Mouse (Mus musculus) urinary bladder, postnatal 4 days (tissue): Measurements from ENCODE around the gene Runx2.

ENCODE experiments used
- DNase-seq, 2 experiments: peaks; one replicate each; pipeline ENCODE4 v3.0.0; 2021 to 2022; ENCODE audit warnings: low spot score in 2 of 2

The Runx2 gene

DNA sequence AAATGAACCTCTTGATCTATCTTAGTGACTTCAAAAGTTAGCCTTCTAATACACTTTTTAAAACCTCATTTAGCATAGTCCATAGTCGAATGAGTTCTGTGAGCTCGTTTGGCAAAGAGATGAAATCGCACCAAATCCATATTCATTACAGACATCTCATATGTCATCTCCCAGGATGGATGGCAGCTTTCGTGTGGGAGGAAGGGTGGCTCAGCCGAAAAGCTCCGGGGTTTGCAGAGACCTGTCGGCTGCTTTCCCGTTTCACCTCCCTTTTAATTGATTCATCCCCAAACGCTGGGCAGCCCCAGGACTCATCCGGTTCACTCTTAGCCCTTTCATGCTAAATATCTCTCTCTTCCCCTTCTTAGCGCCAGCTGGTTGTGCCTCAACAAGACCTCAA lies 275.7 kb downstream of the Runx2 start:
- no peak for DNase-seq

DNA sequence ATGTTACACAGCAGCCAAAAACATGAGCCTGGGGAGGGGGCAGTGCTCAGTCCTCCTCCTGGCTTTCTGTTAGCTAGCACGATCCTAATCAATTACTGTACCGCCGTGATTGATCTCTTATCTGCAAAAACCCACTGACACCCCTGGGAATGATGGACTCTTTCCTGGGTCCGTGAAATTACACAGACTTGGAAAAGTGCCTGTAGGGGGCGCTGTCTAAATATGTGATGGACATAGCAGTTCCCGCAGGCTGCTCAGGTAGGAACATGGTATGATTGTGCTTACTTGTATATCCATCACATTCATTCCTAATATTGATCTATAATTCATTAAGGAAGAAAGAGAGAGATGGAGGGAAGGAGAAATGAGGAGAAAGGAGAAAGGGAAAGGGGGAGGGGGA lies 284.6 kb downstream of the Runx2 start:
- no peak for DNase-seq

DNA sequence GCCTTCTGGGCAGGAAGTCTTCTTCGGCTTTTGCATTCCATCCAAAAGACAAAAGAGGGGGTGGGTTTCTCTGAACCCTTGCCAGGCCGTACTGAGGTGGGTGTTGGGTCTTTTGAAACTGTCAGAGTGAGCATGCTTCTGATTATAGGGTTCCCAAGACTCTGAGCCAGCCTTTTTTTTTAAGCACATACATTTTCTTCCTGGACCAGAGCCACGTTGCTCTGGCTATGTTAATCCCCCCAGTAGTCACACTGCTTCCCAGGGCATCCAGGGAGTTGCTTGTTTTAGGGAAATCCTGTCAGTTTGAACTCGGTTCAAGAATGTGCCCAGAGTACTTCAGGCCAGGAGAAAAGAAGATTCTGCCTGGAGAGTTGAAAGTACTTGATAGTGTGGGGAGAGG lies 286.0 kb downstream of the Runx2 start:
- DNase-seq = no peak

DNA sequence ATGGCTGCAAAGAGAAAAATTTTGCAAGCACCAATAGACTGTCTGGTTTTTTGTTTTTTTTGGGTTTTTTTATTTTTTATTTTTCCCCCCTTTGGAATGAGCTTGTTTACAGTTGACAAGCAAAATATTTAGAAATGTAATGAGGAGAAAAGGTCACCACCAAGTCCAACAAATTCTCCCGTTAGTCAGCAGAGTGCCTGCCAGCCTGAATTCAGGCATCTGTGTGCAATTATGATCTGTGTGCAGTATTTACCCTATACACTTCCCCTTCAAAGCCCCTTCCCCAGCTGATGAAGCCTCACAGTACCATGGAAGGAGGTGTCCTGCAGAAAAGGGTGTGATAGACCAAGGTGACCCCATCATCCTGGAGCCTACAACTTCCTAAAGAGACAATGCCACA lies 290.5 kb downstream of the Runx2 start:
- no peak for DNase-seq

DNA sequence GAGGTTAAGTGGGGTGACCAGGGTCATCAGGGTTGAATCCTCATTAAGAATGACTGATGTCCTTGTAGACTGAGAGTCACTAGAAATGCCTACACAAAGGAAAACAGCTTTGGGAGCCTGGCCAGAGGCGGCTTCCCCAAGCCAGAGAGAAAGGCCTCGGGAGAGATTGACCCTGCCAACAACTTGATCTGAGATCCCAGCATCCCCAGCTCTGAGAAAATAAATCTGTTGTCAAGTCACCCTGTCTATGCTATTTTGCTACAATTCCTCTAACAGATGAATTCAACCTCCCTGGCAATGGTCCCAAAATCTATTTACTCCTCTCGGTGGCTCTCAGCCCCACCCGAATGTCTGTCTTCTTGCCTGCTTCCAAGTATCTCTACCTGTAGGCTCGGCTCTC lies 291.7 kb downstream of the Runx2 start:
- DNase-seq = no peak

DNA sequence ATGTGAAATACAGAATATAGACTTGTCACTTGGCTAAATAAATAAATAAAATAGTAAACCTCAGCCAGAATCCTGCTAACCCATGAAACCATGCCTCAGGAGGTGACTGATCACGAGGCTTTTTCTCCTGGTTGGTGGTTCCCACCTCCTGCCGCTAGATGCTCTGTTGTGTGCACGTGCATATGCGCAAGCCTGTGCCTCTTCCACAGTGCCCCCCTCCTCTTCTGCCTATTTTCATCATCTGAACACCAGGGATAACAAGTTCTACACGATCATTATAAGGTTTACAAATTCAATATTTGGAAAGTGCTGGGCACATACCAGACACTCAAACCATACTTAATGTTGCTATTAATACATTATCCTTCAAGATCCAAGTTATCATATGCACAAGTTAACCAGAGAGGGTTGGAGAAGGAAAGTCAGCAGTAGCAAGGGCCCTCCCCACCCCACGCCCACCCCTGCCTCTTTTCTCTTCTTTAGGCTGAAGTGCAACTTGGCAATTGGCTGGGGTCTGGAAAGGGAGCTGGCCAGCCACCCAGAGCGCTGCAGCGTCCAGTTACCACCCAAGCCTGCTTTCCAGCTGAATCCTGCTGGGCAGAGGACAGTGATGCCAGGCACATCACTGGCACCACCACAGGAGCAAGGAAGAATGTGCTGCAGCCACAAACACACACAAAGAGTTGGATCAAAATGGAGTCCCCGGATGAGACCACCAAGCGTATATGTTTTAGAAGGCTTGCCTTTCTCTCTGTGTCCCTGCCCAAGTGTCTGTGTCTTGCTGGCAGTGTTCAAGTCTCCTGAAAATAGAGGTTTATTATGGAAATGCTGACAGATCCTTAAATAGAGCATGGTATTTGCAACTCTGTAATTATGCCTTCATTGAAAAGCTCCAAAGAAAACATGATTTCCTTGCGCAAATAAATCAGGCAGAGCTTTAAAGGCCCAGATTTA lies 294.2 kb downstream of the Runx2 start:
- DNase-seq = no peak

DNA sequence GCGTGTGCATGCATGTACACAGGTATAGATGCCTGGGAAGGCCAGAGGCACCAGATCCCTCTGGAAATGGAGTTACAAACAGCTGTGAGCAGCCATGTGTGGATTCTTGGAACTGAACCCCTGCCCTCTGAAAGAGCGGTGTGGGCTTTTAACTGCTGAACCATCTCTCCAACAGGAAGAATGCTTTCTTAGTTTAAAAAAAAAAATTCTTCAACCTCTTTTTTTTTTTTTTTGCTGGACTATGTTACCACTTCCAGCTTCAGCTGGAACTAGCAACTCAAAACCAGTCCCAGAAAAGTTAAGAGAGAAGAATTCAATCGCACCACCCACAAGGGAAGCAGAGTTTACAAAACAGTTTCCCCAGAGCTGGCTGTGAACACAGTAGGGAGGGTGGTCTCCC lies 295.2 kb downstream of the Runx2 start:
- DNase-seq = no peak

DNA sequence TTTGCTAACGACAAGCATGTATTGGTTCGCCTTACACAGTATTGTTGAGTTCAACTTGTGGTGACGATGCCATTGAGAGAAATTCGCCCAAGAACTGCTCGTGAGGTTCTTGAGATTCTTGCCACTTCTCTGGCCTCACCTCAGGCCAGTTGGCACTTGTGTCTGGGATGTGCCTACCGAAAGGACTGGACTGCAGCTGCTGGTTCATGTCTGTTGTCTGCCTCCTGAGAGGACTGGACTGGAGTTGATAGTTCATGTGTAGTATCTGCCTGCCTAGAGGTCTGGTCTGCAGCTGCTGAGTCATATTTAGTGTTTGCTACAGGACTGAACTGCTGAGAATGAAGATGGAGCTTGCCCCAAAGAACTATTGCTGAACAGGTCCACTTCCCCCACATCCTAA lies 296.4 kb downstream of the Runx2 start:
- no peak for DNase-seq

DNA sequence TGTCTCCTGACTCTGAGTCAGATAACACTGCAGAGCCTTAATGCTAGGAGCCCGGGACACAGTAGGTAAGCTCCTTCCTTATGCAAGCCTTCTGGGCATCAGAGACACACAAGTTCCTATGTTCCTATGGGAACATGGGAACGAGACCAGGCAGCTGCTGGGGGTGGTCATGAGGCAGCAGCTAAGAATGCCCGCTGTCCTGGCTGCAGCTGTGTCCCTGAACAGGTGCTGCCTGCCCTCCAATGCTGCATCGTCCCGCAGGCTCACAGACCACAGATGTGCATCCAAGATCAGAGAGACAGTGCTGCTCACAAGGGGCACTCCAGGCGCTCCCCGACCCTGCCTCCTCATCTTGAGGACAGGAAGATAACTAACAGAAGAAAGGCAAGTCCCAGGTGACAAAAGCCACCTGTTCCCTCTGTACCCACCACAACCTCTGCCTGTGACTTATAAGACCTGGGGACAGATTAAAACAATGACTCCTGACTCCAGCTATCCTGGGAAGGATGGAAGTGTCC lies 306.3 kb downstream of the Runx2 start:
- no peak for DNase-seq

DNA sequence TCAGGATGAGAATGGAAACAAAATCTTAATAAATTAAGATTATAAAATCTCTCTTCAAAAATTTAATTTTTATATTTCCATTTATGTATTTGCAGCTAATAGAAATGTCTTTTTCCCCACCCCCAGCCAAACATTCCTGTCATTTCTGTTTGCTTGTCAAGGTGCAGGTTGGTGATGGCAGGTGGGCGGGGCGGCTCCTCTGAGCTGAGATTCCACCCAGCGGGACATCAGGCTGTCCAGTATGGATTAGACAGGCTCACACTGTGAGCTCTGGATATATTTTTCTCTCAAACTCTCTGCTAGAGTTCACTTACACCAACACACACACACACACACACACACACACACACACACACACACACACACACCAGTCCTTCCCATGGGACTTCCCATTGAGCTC lies 306.9 kb downstream of the Runx2 start:
- DNase-seq = no peak

DNA sequence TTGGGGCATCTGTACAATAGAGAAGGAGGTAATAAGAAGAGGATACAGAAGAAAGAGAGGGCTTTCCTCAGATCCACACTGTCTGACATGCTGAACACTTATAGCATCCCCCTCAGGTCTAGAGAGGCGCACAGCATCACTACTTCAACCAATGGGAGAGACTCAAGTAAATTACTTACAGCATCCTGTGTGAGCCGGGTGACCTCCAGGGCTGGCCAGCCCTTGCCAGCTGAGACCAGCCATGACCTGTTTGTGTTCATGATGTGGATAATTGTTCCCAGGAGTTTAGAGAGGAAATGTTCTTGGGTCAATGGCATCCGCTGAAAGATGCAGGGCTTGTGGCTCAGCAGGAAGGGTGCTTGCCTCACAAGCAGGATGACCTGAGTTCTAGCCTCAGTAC lies 308.1 kb downstream of the Runx2 start:
- no peak for DNase-seq

DNA sequence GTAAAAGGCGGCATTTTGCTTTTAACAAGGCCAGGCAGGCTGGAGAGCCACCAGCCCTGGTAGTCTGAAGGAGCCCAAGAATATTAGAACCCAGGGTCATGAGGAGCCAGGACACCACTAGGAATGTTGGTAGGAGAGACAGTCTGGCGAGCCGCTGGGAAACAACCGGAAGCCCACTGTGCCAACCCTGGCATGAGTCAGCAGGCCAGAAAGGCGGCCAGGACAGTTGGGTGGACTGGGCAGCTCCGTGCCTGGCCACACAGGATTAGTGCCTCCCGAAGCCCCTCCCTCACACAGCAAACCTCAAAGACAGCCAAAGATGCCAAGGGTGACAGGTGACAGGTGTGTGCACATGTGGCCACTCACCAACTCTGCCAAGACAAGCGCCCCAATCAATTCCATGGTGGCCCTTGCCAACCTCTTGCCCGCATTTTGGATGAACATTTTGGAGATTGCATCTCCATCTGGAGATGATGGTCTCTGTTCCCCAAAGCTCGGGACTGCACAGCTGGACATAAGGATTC lies 309.7 kb downstream of the Runx2 start:
- no peak for DNase-seq

DNA sequence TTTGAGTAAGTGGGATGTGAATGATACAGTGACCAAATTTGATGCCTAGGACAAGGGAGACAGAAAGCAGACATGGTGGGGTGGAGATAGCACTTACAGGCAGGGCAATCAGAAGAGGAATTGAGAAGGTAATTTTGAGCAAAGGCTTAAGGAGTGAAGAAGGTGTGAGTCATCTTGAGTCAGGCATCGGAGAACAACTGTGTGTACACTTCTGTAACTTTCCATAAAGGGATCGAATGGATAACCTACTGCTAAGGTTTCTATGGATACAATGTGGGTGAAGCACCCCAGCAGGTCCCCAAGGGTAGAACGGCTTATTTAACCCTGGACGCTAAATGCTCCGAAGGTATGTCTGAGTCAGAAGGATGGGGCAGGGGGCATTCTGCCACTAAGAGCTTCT lies 312.4 kb downstream of the Runx2 start:
- no peak for DNase-seq

DNA sequence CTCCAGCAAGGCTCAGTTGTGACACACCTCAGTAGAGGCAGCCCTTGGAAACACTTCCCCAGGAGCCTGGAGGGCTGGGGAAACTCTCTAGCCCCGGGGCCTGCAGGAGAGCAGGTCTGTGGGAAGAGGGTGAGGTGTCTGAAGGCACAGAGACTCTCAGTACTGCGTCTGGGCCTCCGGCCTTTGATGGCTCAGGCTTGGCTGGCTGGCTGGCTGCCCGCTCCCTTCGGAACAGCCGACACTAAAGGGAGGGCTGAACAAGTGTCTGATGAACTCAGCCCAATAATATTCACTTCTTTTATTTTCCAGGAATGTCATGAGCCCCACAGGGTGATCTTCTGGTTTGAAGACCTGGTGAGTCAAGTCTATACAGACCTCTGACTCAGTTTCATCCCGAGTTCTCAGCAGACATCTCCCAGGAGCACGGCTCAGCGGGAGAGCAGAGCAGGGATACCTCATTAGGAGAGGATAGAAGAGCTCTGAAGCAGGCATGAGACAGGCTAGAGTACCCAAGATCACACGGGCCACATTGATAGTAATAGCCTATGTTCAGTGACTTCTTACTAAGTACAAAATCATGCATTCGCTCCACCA lies 314.2 kb downstream of the Runx2 start:
- peak; percentile 31 to 67 for DNase-seq

DNA sequence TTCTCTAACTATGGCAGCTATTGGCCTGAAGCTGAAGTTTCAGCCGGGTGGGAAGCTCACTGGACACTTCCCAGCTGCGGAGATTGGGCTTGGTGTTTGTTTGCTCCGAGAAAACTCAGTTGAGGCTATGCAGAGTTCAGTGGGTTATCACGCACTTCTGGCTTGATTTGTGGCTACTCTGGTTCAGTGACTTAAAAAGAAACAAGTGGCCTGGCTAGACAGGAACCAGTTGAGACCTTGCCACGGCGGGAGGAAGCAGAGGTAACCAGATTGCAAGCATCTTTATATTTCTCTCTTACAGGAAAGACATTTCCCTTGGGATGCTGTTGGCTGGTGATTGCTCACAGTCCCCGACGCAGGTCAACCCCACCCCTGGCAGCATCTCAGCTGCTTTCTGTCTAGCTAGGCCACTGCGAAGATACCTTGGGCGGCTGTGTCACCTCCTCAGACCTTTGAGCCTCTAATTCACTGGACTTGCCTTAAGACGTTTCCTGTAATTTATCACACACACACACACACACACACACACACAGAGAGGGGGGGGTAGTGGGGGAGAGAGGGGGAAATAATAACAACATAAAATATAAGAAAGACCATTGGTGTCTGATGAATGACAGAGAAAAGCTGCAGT lies 324.3 kb downstream of the Runx2 start:
- DNase-seq = no peak

DNA sequence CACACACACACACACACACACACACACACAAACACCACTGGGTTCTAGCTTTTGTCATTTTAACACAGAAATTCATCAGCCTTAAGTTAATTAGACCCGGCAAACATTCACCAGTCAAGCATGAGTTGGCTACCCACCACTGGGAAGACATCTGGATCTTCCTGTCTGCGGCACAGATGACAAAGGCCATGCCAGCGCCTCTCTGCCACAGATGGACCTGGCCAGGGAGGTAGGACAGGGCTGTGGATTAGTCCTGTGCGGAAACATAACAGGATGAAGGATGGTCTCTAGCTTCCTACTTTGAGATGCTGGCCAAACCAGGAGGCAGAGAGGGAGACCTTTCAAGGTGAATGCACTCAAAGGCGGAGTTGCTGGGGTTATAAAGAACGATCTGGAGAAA lies 325.3 kb downstream of the Runx2 start:
- no peak for DNase-seq

DNA sequence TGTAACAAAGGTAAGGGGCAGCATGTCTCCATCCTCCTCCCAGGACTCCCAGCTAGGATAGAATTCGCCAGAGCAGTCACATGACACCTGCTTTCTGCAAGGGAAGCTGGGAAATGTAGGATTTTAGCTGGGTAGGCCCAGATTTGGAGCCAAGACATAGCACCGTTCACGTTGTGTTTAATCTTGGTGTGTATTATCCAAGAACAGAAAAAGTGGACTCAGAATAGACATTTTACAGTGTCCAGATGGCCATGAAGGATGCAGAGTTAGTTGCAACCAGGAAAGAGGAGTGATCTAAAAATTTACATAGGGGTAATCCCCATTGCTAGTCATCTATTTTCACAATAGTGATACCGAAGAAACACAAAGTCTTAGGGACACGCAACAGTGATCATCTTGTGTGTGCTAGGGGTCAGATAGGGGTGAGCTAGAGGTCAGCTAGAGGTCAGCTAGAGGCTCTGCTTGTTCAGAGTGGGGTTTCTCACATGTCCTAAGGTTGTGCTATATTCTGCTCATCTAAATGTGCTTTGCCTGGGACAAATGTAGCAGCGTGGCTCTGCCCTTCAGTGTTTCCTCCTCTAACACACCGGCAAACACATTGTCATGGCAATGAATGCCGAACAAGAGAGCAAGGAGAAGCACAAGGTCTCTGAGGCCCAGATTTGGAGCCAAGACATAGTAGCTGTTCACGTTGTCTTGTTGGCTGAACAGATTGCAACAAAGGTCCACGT lies 326.9 kb downstream of the Runx2 start:
- DNase-seq = no peak

DNA sequence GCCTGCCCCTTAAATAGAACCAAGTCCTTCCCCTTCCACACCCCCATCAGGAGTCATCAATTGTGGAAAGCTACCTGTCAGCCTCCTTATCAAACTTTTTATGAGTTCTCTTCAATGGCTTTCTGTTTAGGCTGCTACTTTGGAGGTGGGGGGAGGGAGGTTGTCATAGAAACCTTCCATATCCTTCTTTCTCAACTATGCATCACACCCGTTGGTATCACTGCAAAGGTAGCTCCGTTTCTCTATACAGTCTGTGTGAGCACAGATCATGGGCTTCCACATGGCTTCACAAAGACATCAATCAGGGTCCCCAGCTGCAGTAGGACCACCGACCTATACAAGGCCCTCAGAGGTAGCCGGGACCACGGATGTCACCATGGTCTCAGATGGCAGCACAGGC lies 329.3 kb downstream of the Runx2 start:
- no peak for DNase-seq

DNA sequence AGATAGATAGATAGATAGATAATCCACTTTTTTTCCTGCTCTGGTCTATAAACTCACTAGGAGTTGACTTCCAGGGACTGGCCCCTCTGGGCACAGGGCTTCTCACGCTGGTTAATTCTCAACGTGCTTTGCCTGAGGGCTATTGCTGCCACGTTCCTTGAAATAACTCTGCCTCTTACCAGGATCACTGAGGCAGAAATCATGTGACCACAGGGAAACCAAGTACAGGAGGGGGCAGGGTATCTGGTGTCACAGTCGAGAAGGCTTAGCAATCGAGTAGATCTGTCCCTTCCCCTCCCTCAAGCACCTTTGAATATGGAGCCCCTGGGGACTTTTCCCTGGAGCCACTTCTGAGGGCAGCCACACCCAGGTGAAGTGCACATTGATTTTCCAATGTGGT lies 334.7 kb downstream of the Runx2 start:
- no peak for DNase-seq

DNA sequence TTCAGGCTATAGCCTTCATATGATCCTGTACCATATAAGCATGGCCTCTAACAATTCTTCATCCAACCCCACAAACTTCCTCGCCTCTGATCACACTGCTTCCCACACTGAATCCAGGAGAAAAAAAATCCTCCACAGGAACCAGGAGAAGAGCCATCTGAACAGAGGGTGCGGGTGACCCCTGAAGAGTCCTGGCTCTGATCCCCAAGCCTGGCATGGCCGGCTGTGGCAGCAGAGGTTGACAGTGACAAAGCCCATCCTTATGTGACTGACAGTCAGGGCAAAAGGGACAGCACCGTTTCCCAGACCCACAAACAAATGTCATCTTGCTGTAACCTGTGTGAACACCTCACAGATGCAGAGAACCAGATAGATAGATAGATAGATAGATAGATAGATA lies 335.1 kb downstream of the Runx2 start:
- no peak for DNase-seq

DNA sequence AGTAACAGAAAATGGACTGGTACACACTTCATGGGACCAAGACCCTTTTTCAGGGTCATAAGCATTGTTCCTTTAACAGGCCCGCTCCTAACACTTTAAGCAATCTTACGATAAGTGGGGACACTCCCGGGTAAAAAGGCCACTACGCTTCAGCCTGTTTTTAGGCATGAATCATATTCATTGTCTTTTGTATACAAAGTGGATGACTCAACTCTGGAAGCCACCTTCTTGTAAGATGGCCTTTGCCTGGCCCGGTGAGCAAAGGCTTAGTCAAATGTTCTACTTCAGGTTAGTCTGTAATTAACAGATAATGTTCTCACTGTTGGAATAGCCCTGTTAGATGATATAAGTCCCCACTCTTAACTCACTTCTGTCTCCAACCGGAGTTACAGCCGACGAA lies 338.7 kb downstream of the Runx2 start:
- no peak for DNase-seq

DNA sequence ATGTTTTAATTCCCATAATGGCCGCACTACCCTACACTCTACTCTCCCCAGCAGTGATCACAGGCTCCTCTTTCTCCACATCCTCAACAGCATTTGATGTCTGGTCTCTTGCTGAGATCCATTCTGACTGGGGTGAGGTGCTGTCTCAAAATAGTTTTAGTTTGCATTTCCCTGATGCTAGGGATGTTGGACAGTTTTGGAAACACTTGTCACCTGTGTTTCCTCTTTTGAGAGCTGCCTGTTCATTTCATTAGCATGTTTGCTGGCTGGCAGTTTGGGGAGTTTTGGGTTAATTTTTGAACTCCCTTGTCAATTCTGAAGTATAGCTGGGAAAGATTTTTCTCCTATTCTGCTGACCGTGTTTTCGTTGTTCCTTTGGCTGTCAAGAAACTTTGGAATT lies 340.3 kb downstream of the Runx2 start:
- no peak for DNase-seq
